Mouse (Mus musculus): ENCODE results near the gene Gm14325. TPM values are rescaled to one million over a fixed set of nuclear protein-coding genes. Genes with fewer than 3 reads are reported as not detected.
A peak's percentile ranks its signal among the peaks of the same experiment; 100 is the strongest.
"Not testable (repeated sequence)": the region's sequence is repeated elsewhere in the genome, so short reads cannot be mapped to it uniquely, and the experiment has no call there.

The Gm14325 gene
- 67.2 and 74.2 TPM in 2 replicates for polyA plus RNA-seq (2012; rRNA removed)

DNA sequence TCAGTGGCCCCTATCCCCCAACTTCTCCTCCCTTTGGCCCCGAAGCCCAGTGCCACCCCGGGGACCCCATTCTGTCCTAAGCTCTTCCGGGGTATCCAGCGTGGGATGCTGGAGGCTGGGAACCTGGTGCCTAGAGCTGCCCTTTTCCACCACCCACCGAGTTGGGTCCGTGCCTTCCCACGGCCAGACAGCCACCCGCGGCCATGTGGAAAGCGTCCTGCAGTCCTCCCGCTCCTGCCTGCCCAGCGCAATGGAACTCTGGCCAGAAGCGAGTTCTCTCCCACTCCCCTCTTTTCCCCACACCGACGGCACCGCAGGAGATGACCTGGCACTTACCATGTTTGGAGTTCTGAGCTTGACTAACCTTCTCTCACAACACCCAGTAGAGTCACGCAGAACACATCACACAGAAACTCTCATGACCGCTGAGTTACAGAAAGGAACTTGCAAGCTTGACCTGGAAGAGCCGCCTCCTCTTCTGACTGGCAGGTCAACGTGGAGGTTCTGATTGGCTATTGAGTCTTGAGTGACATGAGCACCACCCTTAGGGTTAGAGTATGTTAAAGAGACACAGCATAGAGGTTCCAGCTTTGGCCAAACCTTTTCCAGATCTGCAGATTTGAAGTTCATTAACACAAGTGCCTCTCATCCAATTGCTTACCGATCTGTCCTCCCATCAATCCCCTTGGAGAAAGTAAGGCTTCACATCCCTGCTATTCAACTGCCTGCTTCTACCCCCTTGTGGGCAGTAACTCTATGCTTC, at the start of gene Gm14325:
Gm14325 (minus strand) TSS at position 436 of the 763 bp plus-strand sequence.
- peak within 1 kb of the TSS; percentile 43 for H3K4me3 ChIP-seq (replicated peaks; ENCODE audit: insufficient read depth, low read depth, low read length)
- not testable (repeated sequence) for H3K27me3 ChIP-seq (ENCODE audit: control insufficient read depth, insufficient read depth, low read length); H3K4me1 ChIP-seq (ENCODE audit: control insufficient read depth, insufficient read depth, low read length); H3K27ac ChIP-seq (ENCODE audit: insufficient read depth, low read length)
- DNase-seq = peak; percentile 79 to 86
- TF ChIP-seq POLR2A (IDR thresholded peaks at IDR 0.05; ENCODE audit: borderline replicate concordance, insufficient read depth, low read length) = peak; percentile 16; the same call in 1 of the 2 replicates
- WGBS = 1% methylated on average over 19 of the region's 21 CpGs

- H3K4me3 ChIP-seq (replicated peaks; ENCODE audit: insufficient read depth, low read depth, low read length); H3K27me3 ChIP-seq (ENCODE audit: control insufficient read depth, insufficient read depth, low read length); H3K27ac ChIP-seq (ENCODE audit: insufficient read depth, low read length); H3K4me1 ChIP-seq (ENCODE audit: control insufficient read depth, insufficient read depth, low read length); DNase-seq: not testable (repeated sequence)
- 89% methylated on average over 14 of the region's 14 CpGs for WGBS
Measured at GRCm38 (mm10) chr2:177887743-177888142, 47.6 kb upstream of the Gm14325 start.

- H3K4me3 ChIP-seq (replicated peaks; ENCODE audit: insufficient read depth, low read depth, low read length); H3K27me3 ChIP-seq (ENCODE audit: control insufficient read depth, insufficient read depth, low read length); H3K27ac ChIP-seq (ENCODE audit: insufficient read depth, low read length); DNase-seq; H3K4me1 ChIP-seq (ENCODE audit: control insufficient read depth, insufficient read depth, low read length): not testable (repeated sequence)
- 62% methylated on average over 2 of the region's 2 CpGs for WGBS
Measured at GRCm38 (mm10) chr2:177862254-177862653, 22.1 kb upstream of the Gm14325 start.

- H3K4me3 ChIP-seq (replicated peaks; ENCODE audit: insufficient read depth, low read depth, low read length); DNase-seq; H3K4me1 ChIP-seq (ENCODE audit: control insufficient read depth, insufficient read depth, low read length); H3K27ac ChIP-seq (ENCODE audit: insufficient read depth, low read length); H3K27me3 ChIP-seq (ENCODE audit: control insufficient read depth, insufficient read depth, low read length): not testable (repeated sequence)
- WGBS = 63% methylated on average over 1 of the region's 1 CpGs
Measured at GRCm38 (mm10) chr2:177843666-177844065, 3.5 kb upstream of the Gm14325 start.

DNA sequence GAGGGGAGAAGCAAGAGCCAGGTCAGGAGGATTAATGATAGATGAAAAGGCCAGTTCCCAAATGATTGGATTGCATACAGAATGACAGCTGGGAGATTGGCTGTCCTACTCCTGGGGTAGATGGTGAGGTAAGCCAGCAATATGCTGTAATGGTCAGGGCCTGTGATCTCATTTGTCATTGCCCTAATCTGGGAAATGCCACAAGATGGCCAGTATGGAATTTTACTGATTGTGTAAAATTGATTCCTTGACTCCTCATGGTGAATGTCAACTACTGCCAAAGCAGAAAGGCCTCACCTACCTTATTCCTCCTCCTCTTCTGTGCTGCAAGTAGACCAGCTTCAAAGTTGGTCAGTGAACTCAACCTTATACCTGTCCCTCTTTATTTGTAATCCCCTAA, 3.4 kb downstream of the Gm14325 start:
- not testable (repeated sequence) for H3K27ac ChIP-seq (ENCODE audit: insufficient read depth, low read length); H3K4me1 ChIP-seq (ENCODE audit: control insufficient read depth, insufficient read depth, low read length); H3K4me3 ChIP-seq (replicated peaks; ENCODE audit: insufficient read depth, low read depth, low read length); H3K27me3 ChIP-seq (ENCODE audit: control insufficient read depth, insufficient read depth, low read length)
- peak in 1 of 2 experiments; percentile 32 for DNase-seq

DNA sequence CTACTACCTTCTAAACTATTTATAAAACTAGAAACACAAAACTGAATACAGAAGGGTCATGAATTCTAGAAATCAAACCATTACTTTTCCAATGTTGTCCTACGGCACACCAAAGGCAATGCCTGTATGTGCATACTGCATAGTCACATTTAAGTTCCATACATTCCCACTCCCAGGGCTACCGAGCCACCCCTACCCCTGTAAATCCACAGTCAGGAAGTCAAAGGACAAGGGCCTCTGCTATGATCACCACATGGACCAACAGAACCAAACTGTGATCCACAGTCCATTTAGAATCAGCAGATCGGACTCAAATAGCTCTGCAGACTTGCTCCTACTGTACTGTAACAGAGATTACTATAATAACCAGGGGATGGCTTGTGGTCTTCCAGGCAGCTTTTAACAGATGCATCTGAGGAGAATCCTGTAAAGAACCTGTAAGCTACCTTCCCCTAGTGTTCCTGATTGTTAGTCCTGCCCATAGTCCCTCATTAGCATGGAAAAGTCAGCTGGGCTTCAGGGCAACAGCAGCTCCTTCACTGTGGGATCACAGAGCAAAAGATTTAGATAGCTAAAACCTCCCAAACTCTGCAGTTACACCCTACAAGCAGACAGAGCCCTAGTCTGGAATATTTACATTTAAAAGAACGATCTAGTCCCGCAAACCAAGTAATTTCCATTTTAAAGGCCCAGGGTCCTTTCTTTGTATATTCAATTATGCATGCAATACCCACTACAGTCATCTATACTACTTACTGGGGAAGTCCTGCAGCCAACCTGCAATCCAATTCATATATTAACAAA, 4.2 kb downstream of the Gm14325 start:
- not testable (repeated sequence) for H3K4me1 ChIP-seq (ENCODE audit: control insufficient read depth, insufficient read depth, low read length); H3K27me3 ChIP-seq (ENCODE audit: control insufficient read depth, insufficient read depth, low read length); H3K27ac ChIP-seq (ENCODE audit: insufficient read depth, low read length); DNase-seq; H3K4me3 ChIP-seq (replicated peaks; ENCODE audit: insufficient read depth, low read depth, low read length)
- WGBS = 84% methylated on average over 5 of the region's 5 CpGs

DNA sequence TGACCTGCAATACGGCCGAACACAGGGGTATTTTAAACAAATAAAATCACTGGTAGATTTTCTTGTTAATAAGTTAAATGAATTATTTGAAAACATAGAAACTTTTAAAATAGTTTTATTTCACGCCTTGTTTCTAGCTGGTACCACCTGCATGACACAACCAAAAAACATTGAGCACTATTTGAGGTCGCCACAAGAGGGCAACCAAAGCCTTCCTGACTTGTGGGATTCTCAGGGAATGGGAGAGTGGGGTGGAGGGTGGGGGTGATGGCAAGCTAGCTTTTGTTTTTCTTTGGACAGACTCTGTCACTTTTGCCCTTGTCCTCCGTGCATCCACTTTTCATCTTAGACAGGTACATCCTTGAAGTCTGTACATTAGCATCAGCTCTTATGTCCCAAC, 18.2 kb downstream of the Gm14325 start:
- WGBS = 85% methylated on average over 2 of the region's 5 CpGs

GRCm38 (mm10) chr2:177806170-177806569, 34.0 kb downstream of the Gm14325 start:
- 80% methylated on average over 1 of the region's 2 CpGs for WGBS
- H3K27me3 ChIP-seq (ENCODE audit: control insufficient read depth, insufficient read depth, low read length); H3K4me1 ChIP-seq (ENCODE audit: control insufficient read depth, insufficient read depth, low read length); H3K27ac ChIP-seq (ENCODE audit: insufficient read depth, low read length); DNase-seq; H3K4me3 ChIP-seq (replicated peaks; ENCODE audit: insufficient read depth, low read depth, low read length): not testable (repeated sequence)

More for the DNA sequence above, 18.2 kb downstream of the Gm14325 start:
- not testable (repeated sequence) for H3K4me1 ChIP-seq (ENCODE audit: control insufficient read depth, insufficient read depth, low read length); H3K4me3 ChIP-seq (replicated peaks; ENCODE audit: insufficient read depth, low read depth, low read length); DNase-seq; H3K27ac ChIP-seq (ENCODE audit: insufficient read depth, low read length); H3K27me3 ChIP-seq (ENCODE audit: control insufficient read depth, insufficient read depth, low read length)

GRCm38 (mm10) chr2:177787351-177787750, 52.8 kb downstream of the Gm14325 start:
- H3K27ac ChIP-seq (ENCODE audit: insufficient read depth, low read length); DNase-seq; H3K27me3 ChIP-seq (ENCODE audit: control insufficient read depth, insufficient read depth, low read length); H3K4me3 ChIP-seq (replicated peaks; ENCODE audit: insufficient read depth, low read depth, low read length); H3K4me1 ChIP-seq (ENCODE audit: control insufficient read depth, insufficient read depth, low read length): not testable (repeated sequence)
- 74% methylated on average over 1 of the region's 1 CpGs for WGBS

Other genes starting within 250 kb of the Gm14325 start
- gene Gm14322, start 81.0 kb downstream of the Gm14325 start, polyA plus RNA-seq (2012; rRNA removed) = 19.1 and 19.5 TPM in 2 replicates
- 3.4 and 4.1 TPM in 2 replicates for gene Gm14327, start 56.8 kb upstream of the Gm14325 start, polyA plus RNA-seq (2012; rRNA removed)
- gene Zfp972, start 85.3 kb upstream of the Gm14325 start, polyA plus RNA-seq (2012; rRNA removed) = 0.39 and 1.8 TPM in 2 replicates
- 21.8 and 22.1 TPM in 2 replicates for gene Gm14326, start 117.0 kb upstream of the Gm14325 start, polyA plus RNA-seq (2012; rRNA removed)
- 15.4 and 15.9 TPM in 2 replicates for gene Zfp971, start 182.9 kb upstream of the Gm14325 start, polyA plus RNA-seq (2012; rRNA removed)
- gene Zfp931, start 238.1 kb upstream of the Gm14325 start, polyA plus RNA-seq (2012; rRNA removed) = 17.1 and 19.5 TPM in 2 replicates

Data from cerebellum, adult 2 months (tissue).